Mouse (Mus musculus): Measurements from ENCODE around the gene Mylk4.

GRCm38 (mm10) chr13:32807624-32808023 is 23.9 kb upstream of the Mylk4 start:
- TF ChIP-seq CTCF (IDR thresholded peaks at IDR 0.05; ENCODE audit: low read depth, low read length) (no peak), POLR2A (IDR thresholded peaks at IDR 0.05; ENCODE audit: borderline replicate concordance, low read depth, low read length) (no peak)
